Mouse (Mus musculus): ENCODE data around the gene Gm7954.
"Not testable (repeated sequence)": the region's sequence is repeated elsewhere in the genome, so short reads cannot be mapped to it uniquely, and the experiment has no call there.

The Gm7954 gene

GRCm38 (mm10) chr14:41453418-41453817 is at the start of gene Gm7954:
TSS of gene Gm7954 (minus strand) at chr14:41453518.
- DNase-seq (ENCODE audit: low read depth): not testable (repeated sequence)

GRCm38 (mm10) chr14:41489385-41489784 is 36.1 kb upstream of the Gm7954 start, which contains the start of gene Gm3486:
TSS of gene Gm3486 (minus strand) at chr14:41489485.
- not testable (repeated sequence) for DNase-seq (ENCODE audit: low read depth)

- DNase-seq (ENCODE audit: low read depth): peak; percentile 0
Measured at GRCm38 (mm10) chr14:41425393-41426075, 27.8 kb downstream of the Gm7954 start.

DNA sequence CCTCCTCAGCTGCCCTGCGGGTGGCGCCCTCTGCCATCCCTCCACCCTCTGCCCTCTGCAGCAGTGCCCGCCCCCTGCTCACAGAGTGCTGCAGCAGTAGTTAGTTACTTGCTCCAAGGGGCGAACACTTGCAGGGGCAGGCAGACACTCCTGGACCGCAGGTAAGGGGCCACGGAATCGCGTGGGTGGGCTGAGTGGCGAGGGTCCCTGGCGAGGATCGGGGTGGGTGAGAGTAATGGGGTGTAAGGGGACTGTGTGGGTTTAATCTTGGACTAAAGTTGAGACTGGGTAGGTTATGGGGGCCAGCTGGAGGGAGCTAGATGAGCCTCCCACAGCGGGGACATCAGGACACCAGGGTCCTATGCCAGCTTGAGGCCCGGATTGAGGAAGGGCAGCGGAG is 28.6 kb downstream of the Gm7954 start:
- DNase-seq (ENCODE audit: low read depth): peak; percentile 1

- not testable (repeated sequence) for DNase-seq (ENCODE audit: low read depth)
Measured at GRCm38 (mm10) chr14:41408181-41408580, 45.1 kb downstream of the Gm7954 start, which contains the start of gene Gm6482. TSS of gene Gm6482 (minus strand) at chr14:41408281.
